Mouse (Mus musculus): ENCODE data around the gene Ddx19a.
"Not testable (repeated sequence)": the region's sequence is repeated elsewhere in the genome, so short reads cannot be mapped to it uniquely, and the experiment has no call there.

Gene Ddx19a

DNA sequence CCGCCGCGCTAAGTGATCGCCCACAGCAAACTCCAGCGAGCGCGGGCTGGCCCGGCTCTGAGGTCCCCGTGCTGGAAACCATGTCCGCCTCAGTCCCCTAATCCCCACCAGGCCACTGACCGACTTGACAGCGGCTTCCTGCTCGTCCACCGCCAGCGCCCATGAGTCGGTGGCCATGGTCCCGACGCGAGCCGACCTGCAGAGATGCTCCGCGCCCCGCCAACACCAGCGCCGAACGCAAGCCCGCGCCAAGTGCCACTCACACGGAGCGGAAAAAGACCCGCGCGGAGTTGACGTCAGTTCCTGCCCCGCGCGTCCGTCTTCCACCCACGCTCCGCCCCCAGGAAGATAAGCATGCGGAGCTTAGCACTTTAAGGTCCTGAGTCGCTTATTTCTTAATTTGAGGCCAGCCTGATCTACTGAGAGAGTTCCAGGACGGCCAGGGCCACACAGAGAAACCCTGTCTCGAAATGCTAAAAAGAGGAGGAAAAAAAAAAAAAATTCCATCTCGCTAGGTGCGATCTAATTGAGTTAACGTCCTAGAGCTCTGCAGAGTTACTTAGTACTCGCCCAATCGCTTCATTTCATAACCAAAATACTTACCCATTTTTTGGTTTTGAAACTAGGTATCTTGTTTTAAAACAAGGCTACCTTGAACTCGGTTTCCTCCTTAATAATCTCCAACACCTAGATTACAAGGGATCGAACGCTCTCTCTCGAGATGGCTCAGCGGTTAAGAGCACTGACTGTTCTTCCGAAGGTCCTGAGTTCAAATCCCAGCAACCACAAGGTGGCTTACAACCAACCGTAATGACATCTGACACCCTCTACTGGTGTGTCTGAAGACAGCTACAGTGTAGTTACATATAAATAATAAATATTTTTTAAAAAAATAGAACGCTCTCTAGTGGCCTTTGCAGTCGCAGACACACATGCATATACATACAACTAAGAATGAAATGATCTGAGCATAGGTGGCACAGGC is at the start of gene Ddx19a:
Ddx19a (minus strand) TSS at position 254 of the 985 bp plus-strand sequence.
- DNase-seq = peak; percentile 88

DNA sequence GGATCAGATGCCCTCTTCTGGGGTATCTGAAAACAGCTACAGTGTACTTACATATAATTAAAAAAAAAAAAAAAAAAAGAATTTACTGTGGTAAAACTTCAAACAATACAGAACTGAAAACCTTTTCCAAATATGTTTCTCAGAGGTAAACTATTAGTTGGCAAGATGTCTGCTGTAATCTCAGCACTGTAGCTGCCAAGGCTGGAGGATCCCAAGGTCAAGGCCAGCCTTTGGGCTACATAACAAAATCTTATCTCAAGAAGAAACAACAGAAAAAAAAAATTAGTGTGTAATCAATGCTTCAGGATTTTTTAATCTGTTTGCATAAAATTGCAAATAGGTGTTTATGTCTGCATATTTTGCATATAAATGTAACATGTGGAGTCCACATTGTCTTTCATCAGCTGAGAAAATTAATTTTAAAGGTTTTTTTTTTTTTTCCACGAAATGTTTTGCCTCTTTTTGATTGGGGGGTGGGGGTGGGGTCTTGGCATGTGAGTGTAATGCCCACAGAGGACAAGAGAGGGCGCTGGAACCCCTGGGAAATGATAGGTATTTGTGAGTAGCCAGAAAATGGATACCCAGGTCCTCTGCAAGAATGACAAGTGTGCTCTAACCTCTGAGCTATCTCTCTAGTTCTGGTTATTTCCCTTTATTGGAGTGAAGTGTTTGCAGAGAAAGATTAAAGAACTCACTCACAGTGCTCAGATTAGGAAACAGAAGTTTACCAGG is 46.6 kb upstream of the Ddx19a start:
- no peak for DNase-seq

DNA sequence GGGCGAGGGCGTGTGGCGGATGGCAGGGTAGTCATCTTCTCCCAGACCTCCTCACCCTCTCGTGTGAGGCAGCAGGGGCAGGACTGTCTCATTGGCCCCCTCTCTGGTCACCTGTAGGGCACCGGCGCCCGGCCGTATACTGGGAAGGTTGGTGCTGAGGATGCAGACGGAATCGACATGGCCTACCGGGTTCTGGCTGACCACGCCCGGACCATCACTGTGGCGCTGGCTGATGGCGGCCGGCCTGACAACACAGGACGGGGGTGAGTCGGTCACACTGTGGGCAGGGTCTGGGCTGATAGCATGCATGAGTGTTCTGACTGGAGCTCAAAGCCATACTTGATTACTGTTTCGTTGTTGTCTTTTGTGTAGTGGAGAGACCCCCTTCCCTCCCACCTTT is 44.9 kb upstream of the Ddx19a start:
- no peak for DNase-seq

DNA sequence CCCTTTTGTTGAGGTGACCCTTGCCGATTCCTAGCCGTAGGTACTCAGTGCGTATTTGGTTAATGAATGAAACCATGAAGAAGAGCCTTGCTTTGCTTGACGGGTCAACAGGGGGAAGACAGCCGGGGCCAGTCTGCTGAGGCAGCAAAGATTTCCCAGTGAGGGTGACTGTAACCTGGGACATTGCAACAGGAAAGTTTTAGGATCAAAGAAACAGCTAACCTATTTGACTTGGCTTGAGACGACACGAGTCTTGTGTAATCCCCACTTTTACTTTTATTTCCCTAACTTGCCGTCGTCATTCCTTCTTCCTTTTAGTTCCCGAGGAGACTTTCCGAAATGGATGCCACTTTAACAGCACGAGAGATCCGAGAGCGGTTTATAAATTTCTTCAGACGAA is 39.0 kb upstream of the Ddx19a start:
- no peak for DNase-seq

DNA sequence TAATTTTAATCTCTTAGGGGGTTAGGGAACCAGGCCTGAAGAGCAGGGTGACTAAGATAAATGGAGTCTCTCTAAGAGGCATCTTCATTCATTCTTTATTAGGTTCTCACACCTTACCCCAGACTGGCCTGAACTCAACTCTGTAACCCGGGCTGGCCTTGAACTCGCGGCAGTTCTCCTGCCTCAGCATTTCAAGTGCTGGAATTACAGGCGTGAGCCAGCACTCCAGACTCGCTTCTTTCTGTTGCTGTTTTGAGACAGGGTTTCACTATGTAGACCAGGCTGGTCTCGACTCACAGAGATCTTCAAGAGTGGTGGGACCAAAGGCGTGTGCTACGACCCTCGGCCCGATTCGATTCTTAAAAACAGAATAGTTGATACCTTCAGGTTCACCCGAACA is 36.7 kb upstream of the Ddx19a start:
- DNase-seq = no peak

DNA sequence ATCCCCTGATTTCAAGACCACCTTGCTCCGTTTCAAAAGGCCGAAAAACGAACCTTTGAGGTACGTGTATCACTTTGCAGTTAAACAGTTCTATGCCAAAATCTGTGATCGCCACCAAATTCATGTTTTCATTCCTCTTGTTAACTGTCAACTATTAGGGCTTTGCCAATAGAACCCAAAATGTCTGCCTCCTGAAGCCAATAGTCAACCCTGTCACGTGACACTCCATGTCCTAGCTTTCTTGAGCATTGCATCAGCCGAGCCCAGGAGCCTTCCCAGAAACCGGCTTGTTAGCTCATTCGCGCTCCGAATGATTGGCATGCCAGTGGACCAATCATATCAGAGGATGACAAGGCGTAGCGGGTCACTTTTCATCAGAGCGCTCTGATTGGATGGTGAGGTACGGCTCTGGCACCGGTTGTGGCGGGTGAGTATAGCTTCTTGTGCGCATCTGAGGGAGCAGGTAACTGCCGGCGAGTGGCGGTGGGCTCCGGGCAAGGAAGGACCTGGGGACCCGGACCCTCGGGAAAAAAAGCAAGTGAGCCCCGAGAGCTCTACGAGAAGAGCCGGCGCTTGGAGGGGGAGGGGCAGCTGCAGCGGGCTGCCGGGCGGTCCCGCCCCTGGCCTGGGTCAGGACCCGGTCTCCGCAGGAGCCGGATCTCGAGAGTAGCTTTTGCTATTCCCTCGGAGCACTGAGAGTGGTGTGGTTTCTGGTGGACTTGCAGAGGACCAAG is 36.0 kb upstream of the Ddx19a start:
- DNase-seq = peak; percentile 100

DNA sequence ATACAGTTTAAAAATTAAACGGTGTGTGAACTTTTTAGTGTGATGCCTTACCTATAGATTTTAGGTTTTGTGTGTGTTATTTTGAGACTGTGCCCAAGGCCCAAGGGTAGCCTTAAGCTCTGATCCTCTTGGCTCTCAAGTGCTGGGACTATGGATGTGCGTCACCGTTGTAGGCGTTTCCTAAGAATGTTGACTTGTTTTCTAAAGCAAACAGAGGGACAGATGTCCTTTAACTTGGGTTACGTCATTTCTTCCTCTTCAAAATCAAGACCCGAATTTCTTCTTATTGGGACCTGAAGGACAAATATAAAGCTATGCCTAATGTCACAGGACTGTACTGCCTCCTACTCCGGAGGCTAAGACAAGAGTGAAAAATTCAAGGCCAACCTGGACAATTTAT is 35.3 kb upstream of the Ddx19a start, which contains the start of gene Aars:
Aars (plus strand) TSS at position 229 of the 400 bp plus-strand sequence.
- no peak for DNase-seq

DNA sequence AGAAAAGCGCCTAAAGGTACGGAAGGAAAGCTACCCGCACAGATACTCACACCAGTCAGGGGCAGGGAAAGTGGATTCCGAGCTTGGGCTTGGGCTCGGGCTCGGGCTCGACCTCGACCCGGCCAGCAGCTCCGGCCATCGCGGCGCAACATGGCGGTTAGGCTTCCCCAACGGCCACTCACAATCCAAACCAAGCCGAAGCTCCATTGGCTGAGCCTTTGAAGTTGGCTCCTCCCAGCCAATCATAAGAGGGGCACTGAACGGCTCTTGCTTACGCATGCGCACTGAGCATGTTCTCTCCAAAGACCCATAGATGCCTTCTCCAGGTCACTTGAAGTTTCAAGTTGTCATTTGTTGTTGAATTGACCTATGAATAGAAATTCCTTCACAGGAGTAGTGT is 34.0 kb upstream of the Ddx19a start, which contains the start of gene Ddx19b:
Ddx19b (minus strand) TSS at position 180 of the 400 bp plus-strand sequence.
- DNase-seq = no peak

DNA sequence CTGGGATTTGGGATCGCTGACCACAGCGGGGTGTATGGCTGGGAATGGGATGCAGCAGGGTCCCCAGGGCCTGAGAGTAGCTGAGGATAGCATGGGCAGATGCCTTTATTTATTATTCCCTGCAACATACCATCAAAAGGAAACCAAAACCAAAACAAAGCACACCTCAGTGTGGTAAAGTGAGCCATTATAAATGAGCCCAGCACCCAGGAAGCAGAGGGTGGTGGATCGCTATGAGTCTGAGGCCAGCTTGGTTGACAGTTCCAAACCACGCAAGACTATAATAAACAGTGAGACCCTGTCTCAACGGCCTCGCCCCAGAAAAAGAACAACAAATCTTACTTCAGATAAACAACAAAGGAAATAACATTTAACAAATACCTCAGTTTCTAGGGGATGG is 32.4 kb upstream of the Ddx19a start:
- DNase-seq = no peak

DNA sequence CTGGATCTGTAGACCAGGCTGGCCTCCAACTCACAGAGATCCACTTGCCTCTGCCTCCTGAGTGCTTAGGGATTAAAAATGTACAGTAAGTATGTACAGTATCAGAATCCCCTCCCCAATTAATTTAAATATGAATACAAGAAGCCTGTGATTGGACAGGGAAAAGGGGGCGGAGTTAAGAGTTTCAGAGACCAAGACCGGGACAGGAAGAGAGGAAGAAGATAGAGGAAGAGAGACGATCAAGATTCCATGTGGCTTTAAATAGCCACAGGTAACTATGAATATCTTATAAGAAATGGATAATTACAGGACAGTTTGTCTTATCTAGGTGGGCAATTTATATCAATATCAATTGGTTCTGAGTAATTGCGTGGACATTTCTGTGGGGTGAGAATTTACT is 32.0 kb upstream of the Ddx19a start:
- DNase-seq = no peak

DNA sequence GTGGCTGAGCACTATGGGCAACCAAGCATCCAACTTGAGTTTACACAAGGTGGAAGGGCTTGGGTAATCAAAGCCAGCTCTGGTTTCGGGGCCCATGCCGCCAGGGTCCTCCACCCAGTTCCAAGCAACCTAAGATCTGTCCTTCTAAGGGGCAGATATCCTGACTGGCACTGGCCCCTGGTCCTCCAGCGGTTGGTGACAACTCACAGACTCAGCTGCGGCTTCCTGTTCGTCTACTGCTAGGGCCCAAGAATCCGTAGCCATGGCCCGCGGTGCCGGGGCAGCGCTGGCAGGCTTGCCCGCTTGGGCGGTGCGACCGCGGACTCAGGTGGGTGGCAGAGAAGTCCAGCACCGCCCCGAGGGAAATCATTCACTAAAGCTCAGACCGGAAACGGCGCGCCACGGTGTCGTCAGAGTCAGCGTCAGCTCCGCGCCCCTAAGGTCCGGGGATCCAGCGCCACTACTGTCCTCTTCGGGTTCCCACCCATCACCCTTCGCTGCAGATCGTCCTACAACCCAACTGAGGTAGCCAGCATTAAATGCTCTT is 29.9 kb upstream of the Ddx19a start:
- peak; percentile 87 for DNase-seq

DNA sequence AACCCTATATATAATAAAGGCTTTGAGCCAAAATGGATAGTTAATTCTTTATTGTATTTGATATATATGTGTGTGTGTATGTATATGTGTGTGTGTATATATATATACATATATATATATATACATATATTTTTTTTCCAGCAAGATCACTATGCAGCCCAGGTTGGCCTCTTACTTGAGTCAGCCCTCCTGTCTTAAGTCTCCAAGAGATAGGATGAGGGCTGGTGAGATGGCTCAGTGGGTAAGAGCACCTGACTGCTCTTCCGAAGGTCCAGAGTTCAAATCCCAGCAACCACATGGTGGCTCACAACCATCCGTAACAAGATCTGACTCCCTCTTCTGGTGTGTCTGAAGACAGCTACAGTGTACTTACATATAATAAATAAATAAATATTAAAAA is 29.0 kb upstream of the Ddx19a start:
- not testable (repeated sequence) for DNase-seq

DNA sequence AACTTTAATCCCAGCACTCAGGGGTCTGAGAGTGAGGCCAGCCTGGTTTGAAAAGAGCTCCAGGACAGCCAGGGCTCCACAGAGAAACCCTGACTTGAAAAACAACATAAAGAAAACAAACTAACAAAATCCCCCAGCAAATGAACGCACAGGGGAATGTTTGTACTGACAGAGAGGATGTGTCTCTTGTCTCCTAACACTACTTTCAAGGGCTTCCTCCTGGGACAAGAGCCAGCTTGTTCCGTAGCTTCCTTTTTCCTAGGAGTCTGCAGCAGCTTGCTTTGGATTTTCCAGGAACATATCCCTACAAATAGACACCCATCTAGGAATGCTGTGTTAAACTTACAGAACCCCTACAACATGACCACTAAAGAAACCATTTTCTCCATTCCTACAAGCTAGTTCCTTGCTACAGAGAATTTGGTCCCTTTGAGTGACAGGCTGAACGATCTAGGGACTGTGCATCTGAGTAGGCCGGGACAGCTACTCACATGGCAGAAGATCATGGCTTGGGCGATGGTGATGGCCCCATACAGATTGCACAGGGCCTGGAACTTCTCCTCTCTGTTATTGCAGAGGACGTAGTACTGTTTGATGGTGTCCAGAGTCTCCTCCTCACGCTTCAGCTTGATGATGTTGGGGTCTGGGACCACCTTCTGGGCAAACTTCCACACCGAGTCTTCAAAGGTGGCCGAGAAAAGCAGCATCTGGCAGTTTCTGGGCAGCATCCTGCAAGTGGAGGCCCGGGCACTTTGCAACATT is 12.8 kb upstream of the Ddx19a start:
- DNase-seq = not testable (repeated sequence)

DNA sequence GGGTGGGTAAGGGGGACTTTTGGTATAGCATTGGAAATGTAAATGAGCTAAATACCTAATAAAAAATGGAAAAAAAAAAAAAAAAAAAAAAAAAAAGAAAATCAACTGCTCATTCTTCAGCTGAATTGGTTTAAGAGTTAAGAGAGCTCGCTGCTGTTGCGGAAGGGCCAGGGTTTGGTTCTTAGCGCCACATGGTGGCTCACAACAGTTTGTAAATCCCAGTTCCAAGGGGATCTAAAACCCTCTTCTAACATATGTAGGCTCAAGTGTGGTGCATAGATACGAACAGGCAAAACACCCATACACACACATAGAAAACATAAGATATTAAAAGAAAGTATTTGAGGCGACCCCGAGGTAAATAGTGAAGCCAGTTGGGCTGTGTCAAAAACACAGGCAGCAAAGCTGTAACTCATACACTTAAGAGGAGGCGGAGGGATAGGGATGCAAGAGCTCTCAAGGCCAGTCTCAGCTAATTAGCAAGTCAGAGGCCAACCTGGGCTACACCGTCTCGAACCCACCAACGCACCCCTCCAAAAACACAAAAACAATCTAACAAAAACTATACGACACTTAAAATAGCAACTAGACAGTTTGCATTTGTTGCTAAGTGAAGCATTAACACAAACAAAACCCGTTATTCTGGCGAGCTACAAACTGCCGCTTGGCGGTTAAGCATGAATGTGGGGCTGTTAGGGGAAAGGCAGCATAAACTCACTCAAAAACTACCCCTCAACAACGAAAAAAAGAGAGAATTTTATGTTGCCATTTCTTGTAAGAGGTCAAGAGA is 764 bp downstream of the Ddx19a start:
- no peak for DNase-seq

DNA sequence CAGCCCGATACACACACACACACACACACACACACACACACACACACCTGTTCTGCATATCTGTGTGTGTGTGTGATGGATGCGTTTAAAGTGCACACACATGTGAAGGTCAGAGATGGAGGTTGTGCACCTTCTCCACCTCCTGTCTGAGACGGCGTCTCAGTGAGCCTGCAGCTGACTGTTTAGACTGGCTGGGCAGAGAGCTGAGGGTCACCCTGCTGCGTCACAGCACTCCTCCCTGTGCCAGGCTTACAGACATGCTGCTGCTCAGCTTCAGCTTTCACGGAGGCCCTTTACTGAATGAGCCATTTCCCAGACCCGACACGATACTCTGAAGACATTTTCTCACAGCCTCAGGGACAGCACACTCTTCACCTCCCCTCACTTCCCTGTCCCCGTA is 7.6 kb downstream of the Ddx19a start:
- DNase-seq = no peak

DNA sequence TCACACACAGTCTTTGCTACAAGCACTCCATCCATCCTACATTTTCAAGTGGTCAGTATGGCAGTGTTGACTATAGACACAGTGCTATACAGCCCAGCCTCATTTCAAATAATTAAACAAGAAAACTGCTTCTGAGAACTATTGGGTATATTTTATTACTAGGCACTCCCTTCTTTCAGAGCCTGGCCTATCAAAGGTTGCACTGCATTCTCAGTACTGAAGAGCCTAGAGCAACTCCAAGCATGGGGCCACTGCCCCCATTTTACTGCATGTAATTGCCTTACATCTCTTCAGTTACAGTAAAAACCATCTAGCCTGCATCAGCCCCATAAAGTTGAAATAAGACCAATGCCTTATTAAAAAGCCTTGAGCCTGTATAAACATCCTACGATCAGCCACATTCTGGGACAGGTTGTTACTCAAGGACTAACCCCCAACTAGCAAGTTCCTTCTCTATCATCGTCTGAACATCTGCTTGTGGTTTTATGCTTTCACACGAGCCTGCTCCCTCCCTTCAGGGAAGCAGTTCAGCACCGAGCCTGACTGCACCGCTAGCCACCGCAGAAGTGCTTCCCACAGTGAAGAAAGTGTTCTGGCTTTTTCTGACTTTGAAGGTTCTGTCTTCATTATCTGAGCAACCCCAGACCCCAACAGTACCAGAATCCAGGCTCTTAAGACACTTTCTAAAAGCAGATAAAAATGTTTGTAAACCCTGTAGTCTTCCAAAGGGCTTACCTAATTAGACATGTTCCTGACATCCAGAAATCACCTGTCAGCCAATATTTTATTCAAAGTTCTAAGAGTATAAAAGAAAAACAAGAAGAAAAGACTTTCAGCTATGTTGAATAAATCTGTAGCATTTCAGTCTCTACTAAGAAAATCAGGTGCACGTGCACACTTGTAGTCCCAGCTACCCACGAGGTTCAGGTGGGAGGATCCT is 9.5 kb downstream of the Ddx19a start:
- no peak for DNase-seq

DNA sequence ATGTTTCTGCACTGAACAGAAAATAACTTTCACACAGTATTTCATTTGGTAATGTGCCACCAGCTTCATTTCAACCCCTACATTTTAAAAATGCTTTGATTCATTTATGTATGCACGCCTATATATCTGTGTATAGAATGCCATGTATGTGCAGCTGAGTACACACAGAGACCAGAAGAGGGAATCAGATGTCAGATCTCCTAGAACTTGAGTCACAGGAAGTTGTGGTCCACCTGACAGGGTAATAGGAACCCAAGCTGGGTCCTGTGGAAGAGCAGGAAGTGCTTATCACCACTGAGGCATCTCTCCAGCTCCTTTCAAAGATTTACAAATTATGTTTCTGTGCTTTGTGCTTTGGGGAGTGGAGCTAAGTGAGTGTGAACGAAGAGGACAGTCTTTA is 16.3 kb downstream of the Ddx19a start:
- DNase-seq = no peak

DNA sequence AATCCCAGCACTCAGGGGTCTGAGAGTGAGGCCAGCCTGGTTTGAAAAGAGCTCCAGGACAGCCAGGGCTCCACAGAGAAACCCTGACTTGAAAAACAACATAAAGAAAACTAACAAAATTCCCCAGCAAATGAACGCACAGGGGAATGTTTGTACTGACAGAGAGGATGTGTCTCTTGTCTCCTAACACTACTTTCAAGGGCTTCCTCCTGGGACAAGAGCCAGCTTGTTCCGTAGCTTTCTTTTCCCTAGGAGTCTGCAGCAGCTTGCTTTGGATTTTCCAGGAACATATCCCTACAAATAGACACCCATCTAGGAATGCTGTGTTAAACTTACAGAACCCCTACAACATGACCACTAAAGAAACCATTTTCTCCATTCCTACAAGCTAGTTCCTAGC is 19.6 kb downstream of the Ddx19a start:
- not testable (repeated sequence) for DNase-seq

DNA sequence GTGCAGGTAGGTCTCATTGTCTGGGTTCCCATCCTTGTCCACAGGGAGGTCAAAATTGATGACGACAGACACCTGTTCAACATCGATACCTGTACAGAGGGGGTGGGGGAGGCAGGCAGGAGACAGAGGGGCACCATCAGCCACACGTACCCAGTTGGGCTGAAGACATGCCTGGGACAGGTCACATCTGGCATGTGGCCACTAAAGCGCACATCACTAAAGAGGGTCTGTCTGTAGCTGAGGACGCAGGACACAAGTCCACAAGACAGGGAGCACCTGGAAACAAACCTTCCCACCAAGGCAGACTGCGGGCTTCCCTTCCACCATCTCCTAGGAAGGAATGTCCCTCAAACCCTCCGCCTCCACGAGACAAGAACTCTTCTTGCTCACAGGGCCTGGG is 21.1 kb downstream of the Ddx19a start:
- not testable (repeated sequence) for DNase-seq

Data from layer of hippocampus, adult 9-11 months (tissue).